Mouse (Mus musculus): ENCODE measurements around the gene Chn1.

DNA sequence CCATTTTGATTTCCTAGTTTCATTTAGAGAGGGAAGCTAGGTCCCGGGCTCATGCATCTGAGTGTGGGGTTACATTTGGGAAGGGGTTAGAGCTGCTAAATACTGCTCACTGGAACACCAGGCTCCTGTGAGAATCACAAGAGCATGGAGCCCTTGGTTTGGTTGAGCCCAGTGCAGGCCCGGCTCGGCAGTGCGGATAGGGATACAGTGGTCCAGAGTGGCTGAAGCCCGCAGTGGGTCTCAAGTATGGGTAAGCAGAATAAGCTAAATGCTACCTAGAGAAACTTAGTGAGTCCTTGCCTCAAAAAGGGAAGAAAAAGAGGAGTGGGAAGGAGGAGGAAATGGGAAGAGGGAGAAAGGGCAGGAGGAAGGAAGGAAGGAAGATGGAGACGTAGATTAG lies 168.5 kb downstream of the Chn1 start:
- no peak for TF ChIP-seq CTCF (conservative IDR thresholded peaks at IDR 0.05 in 1 of 2, IDR thresholded peaks at IDR 0.05 in 1 of 2; ENCODE audit: low read depth in 2 of 2, low read length in 2 of 2)
- TF ChIP-seq POLR2A (IDR thresholded peaks at IDR 0.05; ENCODE audit: low read depth, low read length) = no peak
- TF ChIP-seq MAZ (IDR thresholded peaks at IDR 0.05; ENCODE audit: low read depth, low read length) = no peak
- TF ChIP-seq E2F4 (IDR thresholded peaks at IDR 0.05; ENCODE audit: insufficient replicate concordance, low read depth, low read length) = no peak
- no peak for TF ChIP-seq ELF1 (IDR thresholded peaks at IDR 0.05; ENCODE audit: low read depth, low read length)
- TF ChIP-seq UBTF (IDR thresholded peaks at IDR 0.05; ENCODE audit: low read depth, low read length) = no peak
- no peak for TF ChIP-seq MAFK (IDR thresholded peaks at IDR 0.05; ENCODE audit: insufficient replicate concordance, low read length)
- TF ChIP-seq EP300 (IDR thresholded peaks at IDR 0.05; ENCODE audit: low read length) = no peak
- TF ChIP-seq USF2 (conservative IDR thresholded peaks at IDR 0.05; ENCODE audit: low read depth, low read length) = no peak
- TF ChIP-seq SIN3A (IDR thresholded peaks at IDR 0.05; ENCODE audit: low read length) = no peak
